Mouse (Mus musculus) liver, adult (tissue): ENCODE data around the gene Ppt1.

Experiments used
- GATA4 ChIP-seq: IDR thresholded peaks from 2 replicates; pipeline ENCODE4 v1.6.1; 2014; ENCODE audit warnings: mild to moderate bottlenecking, low read length; ENCODE audit not compliant: insufficient replicate concordance

Gene Ppt1

GRCm38 (mm10) chr4:122885768-122886578, 49.9 kb downstream of the Ppt1 start, which contains the start of gene Cap1:
Gene Cap1 (minus strand): TSS chr4:122886056.
- peak; percentile 24; the same call in 1 of the 2 replicates for TF ChIP-seq GATA4

- TF ChIP-seq GATA4: no peak
Observed at GRCm38 (mm10) chr4:122886579-122887254, 50.7 kb downstream of the Ppt1 start.

- TF ChIP-seq GATA4: no peak
Observed at GRCm38 (mm10) chr4:122887336-122887735, 51.3 kb downstream of the Ppt1 start.

- no peak for TF ChIP-seq GATA4
Observed at GRCm38 (mm10) chr4:122890881-122891481, 54.9 kb downstream of the Ppt1 start.

- TF ChIP-seq GATA4: no peak
Observed at GRCm38 (mm10) chr4:122891597-122891996, 55.6 kb downstream of the Ppt1 start.

GRCm38 (mm10) chr4:122892157-122892556, 56.1 kb downstream of the Ppt1 start:
- TF ChIP-seq GATA4: no peak

- TF ChIP-seq GATA4: no peak
Observed at GRCm38 (mm10) chr4:122897750-122898149, 61.7 kb downstream of the Ppt1 start.

- TF ChIP-seq GATA4: no peak
Observed at GRCm38 (mm10) chr4:122898313-122898712, 62.3 kb downstream of the Ppt1 start.

- no peak for TF ChIP-seq GATA4
Observed at GRCm38 (mm10) chr4:122902156-122902555, 66.1 kb downstream of the Ppt1 start.

- no peak for TF ChIP-seq GATA4
Observed at GRCm38 (mm10) chr4:122903709-122904108, 67.7 kb downstream of the Ppt1 start.

- TF ChIP-seq GATA4: no peak
Observed at GRCm38 (mm10) chr4:122905359-122905758, 69.3 kb downstream of the Ppt1 start.
